Mouse (Mus musculus) embryonic fibroblast, embryonic 13.5 days (primary cell): ENCODE measurements around the gene Ptbp2.

Experiments
- CTCF ChIP-seq: IDR thresholded peaks from 2 replicates; pipeline ENCODE4 v1.5.1; 2011; ENCODE audit warnings: mild to moderate bottlenecking, control low read depth, low read length, moderate library complexity, borderline replicate concordance; ENCODE audit not compliant: insufficient read depth
- POLR2A ChIP-seq: IDR thresholded peaks from 2 replicates; pipeline ENCODE4 v1.6.1; 2011; ENCODE audit warnings: low read depth, mild to moderate bottlenecking, control low read depth, low read length, moderate library complexity

DNA sequence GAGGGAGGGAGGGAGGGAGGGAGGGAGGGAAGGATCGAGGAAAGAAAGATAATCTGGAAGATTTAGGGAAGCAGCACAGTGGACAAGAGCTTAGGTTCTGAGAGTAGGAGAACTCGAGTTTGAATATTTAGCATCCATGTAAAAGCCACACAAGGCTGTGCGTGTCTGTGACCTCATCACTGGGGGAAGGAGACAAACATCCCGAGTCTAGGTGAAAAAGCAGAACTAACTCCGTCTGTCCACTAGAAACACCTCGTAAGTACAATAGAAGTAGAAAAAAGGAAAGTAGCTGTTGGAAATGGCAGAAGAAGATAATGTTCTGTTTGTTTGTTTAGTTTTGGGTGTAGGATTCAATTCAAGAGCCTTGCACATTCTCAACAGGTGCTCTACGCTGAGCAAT lies 21.9 kb upstream of the Ptbp2 start:
- TF ChIP-seq CTCF (no peak), POLR2A (no peak)
